12 mouse cellular contexts compared by ENCODE assay signal in genomic region chr10:111589186-111589585, GRCm38 (mm10).
"Had no signal": no experiment of that assay in that cellular context is flagged by ENCODE, and none has a peak within 500 bp of the region (broad histone marks: within the 10 kb centered on the region; RNA-seq: fewer than 3 reads in every experiment).

No protein-coding gene starts in this region.

- DNase-seq: retina, postnatal 1 day; right cerebral cortex, adult 18-20 months; right cerebral cortex, postnatal 14 days; right cerebral cortex, postnatal 25 days; right cerebral cortex, postnatal 4 days; spleen, adult 18-20 months; thymus, adult 18-20 months; thymus, adult 2 months; thymus, postnatal 14 days; thymus, postnatal 25 days; thymus, postnatal 36 days; thymus, postnatal 4 days had no signal
